Mouse (Mus musculus): ENCODE results near the gene Rexo5.

- peak; percentile 49 for TF ChIP-seq CTCF (IDR thresholded peaks at IDR 0.05)
- TF ChIP-seq EP300 (IDR thresholded peaks at IDR 0.05): no peak
Observed at GRCm38 (mm10) chr7:119859476-119859875, 65.7 kb downstream of the Rexo5 start.

Measured in lung, postnatal 0 days (tissue).